Mouse (Mus musculus): Measurements from ENCODE around the gene Arl13b. TPM values are rescaled to one million over a fixed set of nuclear protein-coding genes. Genes with fewer than 3 reads are reported as not detected.

The Arl13b gene
- total RNA-seq, 2 experiments from 2014 or later: 9.9 to 13.7 TPM

GRCm38 (mm10) chr16:62826156-62827001 is 20.5 kb downstream of the Arl13b start:
- DNase-seq: peak in 1 of 2 experiments; percentile 32
- intact Hi-C loops (cut with DNase I): loop anchor here (5.0 kb wide), 1 partner anchor 39 kb away; the partner anchor contains the start of gene Nsun3

GRCm38 (mm10) chr16:62822472-62822871 is 24.4 kb downstream of the Arl13b start:
- intact Hi-C loops (cut with DNase I): no loop called here
- no peak for DNase-seq

GRCm38 (mm10) chr16:62814491-62814890 is 32.3 kb downstream of the Arl13b start, which contains the start of gene Stx19:
Stx19 (plus strand) TSS chr16:62814676.
- DNase-seq: no peak
- intact Hi-C loops (cut with DNase I): no loop called here

GRCm38 (mm10) chr16:62813790-62814189 is 33.0 kb downstream of the Arl13b start:
- intact Hi-C loops (cut with DNase I): no loop called here
- DNase-seq: no peak

GRCm38 (mm10) chr16:62810855-62811254 is 36.0 kb downstream of the Arl13b start:
- DNase-seq: no peak
- intact Hi-C loops (cut with DNase I): no loop called here

- peak in 1 of 2 experiments; percentile 5 for DNase-seq
- intact Hi-C loops (cut with DNase I): no loop called here
Measured at GRCm38 (mm10) chr16:62807249-62807979, 39.4 kb downstream of the Arl13b start.

GRCm38 (mm10) chr16:62804621-62805020 is 42.2 kb downstream of the Arl13b start:
- intact Hi-C loops (cut with DNase I): no loop called here
- no peak for DNase-seq

GRCm38 (mm10) chr16:62799839-62800238 is 47.0 kb downstream of the Arl13b start:
- intact Hi-C loops (cut with DNase I): no loop called here
- DNase-seq: no peak

- intact Hi-C loops (cut with DNase I): no loop called here
- no peak for DNase-seq
Measured at GRCm38 (mm10) chr16:62799426-62799825, 47.4 kb downstream of the Arl13b start.

- DNase-seq: no peak
- intact Hi-C loops (cut with DNase I): no loop called here
Measured at GRCm38 (mm10) chr16:62798808-62799207, 48.0 kb downstream of the Arl13b start.

- intact Hi-C loops (cut with DNase I): no loop called here
Measured at GRCm38 (mm10) chr16:62796608-62797007, 50.2 kb downstream of the Arl13b start.

GRCm38 (mm10) chr16:62786621-62787331 is 60.1 kb downstream of the Arl13b start, which contains the start of gene Nsun3:
Nsun3 (minus strand) TSS chr16:62786818.
- DNase-seq: peak; percentile 89 to 94
- intact Hi-C loops (cut with DNase I): loop anchor here (5.0 to 10.0 kb wide), 3 partner anchors 41 to 1968 kb away; partner anchors contain the start of gene Arl13b

More at GRCm38 (mm10) chr16:62796608-62797007, 50.2 kb downstream of the Arl13b start:
- DNase-seq: no peak

GRCm38 (mm10) chr16:62782229-62782628 is 64.6 kb downstream of the Arl13b start:
- intact Hi-C loops (cut with DNase I): loop anchor here (10.0 kb wide), 1 partner anchor 1973 kb away; no protein-coding TSS in a partner anchor
- DNase-seq: peak in 1 of 2 experiments; percentile 7

GRCm38 (mm10) chr16:62778282-62778681 is 68.6 kb downstream of the Arl13b start:
- DNase-seq: no peak
- intact Hi-C loops (cut with DNase I): no loop called here

GRCm38 (mm10) chr16:62776034-62776433 is 70.8 kb downstream of the Arl13b start:
- intact Hi-C loops (cut with DNase I): no loop called here
- no peak for DNase-seq

- no peak for DNase-seq
- intact Hi-C loops (cut with DNase I): no loop called here
Measured at GRCm38 (mm10) chr16:62773462-62773861, 73.4 kb downstream of the Arl13b start.

GRCm38 (mm10) chr16:62758340-62758739 is 88.5 kb downstream of the Arl13b start:
- intact Hi-C loops (cut with DNase I): no loop called here
- peak in 1 of 2 experiments; percentile 5 for DNase-seq

GRCm38 (mm10) chr16:62755307-62755706 is 91.5 kb downstream of the Arl13b start:
- no peak for DNase-seq
- intact Hi-C loops (cut with DNase I): no loop called here

GRCm38 (mm10) chr16:62753597-62753996 is 93.2 kb downstream of the Arl13b start:
- DNase-seq: no peak

GRCm38 (mm10) chr16:62753079-62753478 is 93.8 kb downstream of the Arl13b start:
- intact Hi-C loops (cut with DNase I): no loop called here
- no peak for DNase-seq

More at GRCm38 (mm10) chr16:62753597-62753996, 93.2 kb downstream of the Arl13b start:
- intact Hi-C loops (cut with DNase I): no loop called here

All from heart, postnatal 14 days (tissue).